Mouse (Mus musculus) ES-E14 (cell line): ENCODE data around the gene Igsf8. TPM values are rescaled to one million over a fixed set of nuclear protein-coding genes. Genes with fewer than 3 reads are reported as not detected.
A peak's percentile ranks its signal among the peaks of the same experiment; 100 is the strongest.

Experiments
- DNase-seq: peaks from one replicate; pipeline ENCODE4 v3.0.0-alpha.2; 2013; ENCODE audit warnings: low read depth, low spot score
- H3K27ac ChIP-seq: 2 replicates; pipeline ENCODE4 v1.5.1; 2012; ENCODE audit warnings: low read depth, mild to moderate bottlenecking, low read length, moderate library complexity, mixed read lengths; ENCODE audit not compliant: poor library complexity, insufficient read depth, severe bottlenecking
- H3K36me3 ChIP-seq: 2 replicates; pipeline ENCODE4 v1.6.1; 2012; ENCODE audit warnings: mild to moderate bottlenecking, low read length, moderate library complexity, mixed read lengths; ENCODE audit not compliant: control insufficient read depth, poor library complexity, insufficient read depth, severe bottlenecking
- H3K4me1 ChIP-seq, 2 experiments: fragments of 150-350 bp in 1 of 2; sonication (generic) in 1 of 2; 2 replicates each; pipeline ENCODE4 v1.6.1; 2012; ENCODE audit warnings: low read length in 2 of 2, mild to moderate bottlenecking in 1 of 2, mixed read lengths in 1 of 2; ENCODE audit not compliant: control insufficient read depth in 2 of 2, insufficient read depth in 2 of 2, poor library complexity in 1 of 2
- H3K4me3 ChIP-seq, 2 experiments: fragments of 150-350 bp in 1 of 2; sonication (generic) in 1 of 2; 2 replicates each; pipeline ENCODE4 v1.5.1; 2012; ENCODE audit warnings: low read length in 2 of 2, low read depth in 1 of 2, mild to moderate bottlenecking in 1 of 2, mixed read lengths in 1 of 2; ENCODE audit not compliant: insufficient read depth in 1 of 2, poor library complexity in 1 of 2, severe bottlenecking in 1 of 2
- H3K9ac ChIP-seq: 2 replicates; pipeline ENCODE4 v1.6.1; 2012; ENCODE audit warnings: low read depth, mild to moderate bottlenecking, low read length, mixed read lengths; ENCODE audit not compliant: poor library complexity, insufficient read depth, severe bottlenecking
- H3K9me3 ChIP-seq: fragments of 150-350 bp; sonication (generic); 2 replicates; pipeline ENCODE4 v1.6.1; 2012; ENCODE audit warnings: low read depth, mild to moderate bottlenecking, low read length; ENCODE audit not compliant: control insufficient read depth, insufficient read depth
- CHD2 ChIP-seq: IDR thresholded peaks from 2 replicates; pipeline ENCODE4 v1.6.1; 2014; ENCODE audit warnings: mild to moderate bottlenecking, low read depth, low read length, inconsistent platforms
- HCFC1 ChIP-seq: IDR thresholded peaks from 2 replicates; pipeline ENCODE4 v1.6.1; 2012; ENCODE audit warnings: low read length, inconsistent platforms, borderline replicate concordance; ENCODE audit not compliant: insufficient read depth
- MAFK ChIP-seq: IDR thresholded peaks from 2 replicates; pipeline ENCODE4 v1.6.1; 2014; ENCODE audit warnings: mild to moderate bottlenecking, low read depth, low read length, inconsistent platforms; ENCODE audit not compliant: insufficient read depth
- ZC3H11A ChIP-seq: IDR thresholded peaks from 2 replicates; pipeline ENCODE4 v1.6.1; 2012; ENCODE audit warnings: low read depth, mild to moderate bottlenecking, inconsistent platforms, low read length, borderline replicate concordance
- ZNF384 ChIP-seq: IDR thresholded peaks from 2 replicates; pipeline ENCODE4 v1.6.1; 2012; ENCODE audit warnings: low read depth, low read length, inconsistent platforms
- in situ Hi-C, 2 experiments: fragments of 600-800 bp; cut with MboI; formaldehyde crosslinking; loops; one replicate each; pipeline ENCODE4 v1.15.1; 2025; ENCODE audit warnings: low sequenced_read_pairs in 2 of 2, inconsistent platforms in 1 of 2; ENCODE audit not compliant: unreplicated experiment in 2 of 2
- total RNA-seq: library from RNA; depleted of rRNA; stranded (reverse); fragments of 300-350 nt; gene quantifications from 2 replicates; pipeline ENCODE4 v1.2.3, GENCODE M21; 2012

Gene Igsf8
- total RNA-seq, 1 experiment = 43.5 TPM

- Histone ChIP-seq H3K4me3 (peak overlapping the region; percentile 72 to 84), H3K36me3 (peaks cover 4% of the 10 kb centered on the region; the same call in 1 of the 2 replicates), H3K9ac (peak overlapping the region; percentile 77), H3K4me1 (peaks cover under 1 to 22% of the 10 kb centered on the region in 2 experiments; a peak in 2 of 4 replicates), H3K9me3 (no peaks in the 10 kb centered on the region), H3K27ac (no peak overlapping the region)
- TF ChIP-seq ZC3H11A = no peak
- TF ChIP-seq CHD2 = no peak
- TF ChIP-seq HCFC1 = no peak
- no peak for TF ChIP-seq MAFK
- no peak for TF ChIP-seq ZNF384
- in situ Hi-C loops = loop anchor here in 1 of 2 experiments (10.0 kb wide), 1 partner anchor 168 kb away; the partner anchor contains the start of gene Dcaf8
- no peak for DNase-seq
These were observed 51.5 kb downstream of the Igsf8 start for GRCm38 (mm10) chr1:172312768-172313561.

DNA sequence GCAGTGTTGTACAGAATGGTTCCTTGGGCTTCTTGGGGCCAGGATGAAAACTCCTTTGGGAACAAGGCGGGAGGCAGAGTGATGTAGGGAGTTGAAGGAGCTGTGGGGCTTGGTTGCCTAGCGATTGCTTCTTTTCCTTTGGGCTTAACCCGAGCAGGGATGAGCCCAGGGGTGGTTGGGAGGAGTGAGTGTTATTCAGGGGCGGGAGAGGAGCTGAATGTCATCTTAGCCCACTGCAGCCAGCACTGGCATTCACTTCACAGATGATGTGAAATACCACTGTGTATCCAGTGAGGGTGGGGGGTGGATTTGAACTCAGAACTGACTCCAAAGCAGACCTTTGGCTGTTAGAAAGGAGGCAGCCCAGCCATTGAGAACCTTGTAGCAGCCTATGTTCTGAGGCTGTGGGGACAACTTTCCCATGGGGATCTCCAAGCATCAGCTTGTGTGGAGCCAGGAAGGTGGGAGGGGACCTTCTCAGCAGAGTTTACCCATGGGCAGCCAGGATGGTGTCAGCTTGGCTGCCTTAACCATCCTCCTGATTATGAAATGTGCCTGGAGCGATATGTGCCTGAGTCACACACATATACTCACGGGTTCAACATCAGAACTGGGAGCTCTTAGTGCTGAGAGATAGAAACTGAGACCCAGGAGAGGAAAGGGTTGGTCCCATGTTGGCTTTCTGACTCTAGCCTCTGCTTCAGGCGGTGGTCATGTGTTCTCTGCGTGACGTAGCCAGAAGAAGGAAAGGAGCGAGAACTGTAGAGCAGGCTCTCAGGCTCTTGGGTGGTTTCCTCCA is 52.4 kb downstream of the Igsf8 start:
- no peak overlapping the region for H3K27ac ChIP-seq
- H3K4me3 ChIP-seq = no peak overlapping the region
- no peak for DNase-seq
- in situ Hi-C loops = loop anchor here in 1 of 2 experiments (10.0 kb wide), 1 partner anchor 169 kb away; the partner anchor contains the start of gene Dcaf8
- no peaks in the 10 kb centered on the region for H3K9me3 ChIP-seq
- peaks cover 4% of the 10 kb centered on the region; the same call in 1 of the 2 replicates for H3K36me3 ChIP-seq
- TF ChIP-seq CHD2 (no peak), HCFC1 (no peak), ZNF384 (no peak), MAFK (no peak), ZC3H11A (no peak)
- no peak overlapping the region for H3K9ac ChIP-seq
- H3K4me1 ChIP-seq = peaks cover 1 to 30% of the 10 kb centered on the region in 2 experiments; a peak in 2 of 4 replicates

DNA sequence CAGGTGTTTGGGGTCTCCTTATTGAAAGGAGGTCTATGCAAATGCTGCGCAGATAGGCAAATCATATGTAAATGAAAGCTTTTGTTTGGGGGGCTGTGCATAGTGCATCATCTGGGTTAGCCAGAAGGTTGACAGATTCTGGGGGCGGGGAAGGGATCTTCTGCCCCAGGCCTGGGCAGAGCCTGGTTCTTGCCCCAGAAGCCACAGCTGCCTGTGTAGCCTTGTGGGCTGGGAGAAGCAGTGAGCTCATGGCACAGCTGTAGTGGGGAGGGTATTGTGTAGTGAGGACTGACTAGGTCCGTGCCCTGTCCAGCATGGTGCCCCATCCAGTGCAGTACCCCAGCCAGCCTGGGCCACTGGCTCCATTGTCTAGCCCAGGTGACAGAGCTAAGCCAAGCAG is 53.5 kb downstream of the Igsf8 start:
- Histone ChIP-seq H3K4me3 (no peak overlapping the region), H3K36me3 (peaks cover 4% of the 10 kb centered on the region; the same call in 1 of the 2 replicates), H3K27ac (no peak overlapping the region), H3K4me1 (peaks cover 1 to 32% of the 10 kb centered on the region in 2 experiments; a peak in 2 of 4 replicates), H3K9ac (no peak overlapping the region), H3K9me3 (no peaks in the 10 kb centered on the region)
- in situ Hi-C loops = loop anchor here in 1 of 2 experiments (10.0 kb wide), 1 partner anchor 170 kb away; the partner anchor contains the start of gene Dcaf8
- no peak for DNase-seq
- TF ChIP-seq ZC3H11A = no peak
- TF ChIP-seq HCFC1 = no peak
- TF ChIP-seq MAFK = no peak
- TF ChIP-seq ZNF384 = no peak
- no peak for TF ChIP-seq CHD2

DNA sequence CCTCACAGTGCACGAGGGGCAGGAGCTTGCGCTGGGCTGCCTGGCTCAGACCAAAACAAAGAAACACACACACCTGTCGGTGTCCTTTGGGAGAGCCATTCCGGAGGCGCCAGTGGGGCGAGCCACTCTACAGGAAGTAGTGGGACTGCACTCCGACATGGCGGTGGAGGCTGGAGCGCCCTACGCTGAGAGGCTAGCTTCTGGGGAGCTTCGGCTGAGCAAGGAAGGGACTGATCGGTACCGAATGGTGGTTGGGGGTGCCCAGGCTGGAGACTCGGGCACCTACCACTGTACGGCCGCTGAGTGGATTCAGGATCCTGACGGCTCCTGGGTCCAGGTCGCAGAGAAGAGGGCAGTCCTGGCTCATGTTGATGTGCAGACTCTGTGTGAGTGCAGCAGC is 56.0 kb downstream of the Igsf8 start:
- H3K36me3 ChIP-seq = peaks cover 4% of the 10 kb centered on the region; the same call in 1 of the 2 replicates
- no peaks in the 10 kb centered on the region for H3K9me3 ChIP-seq
- no peak for DNase-seq
- in situ Hi-C loops = loop anchor here in 1 of 2 experiments (10.0 kb wide), 1 partner anchor 173 kb away; the partner anchor contains the start of gene Dcaf8
- no peak overlapping the region for H3K27ac ChIP-seq
- peak overlapping the region; percentile 49 for H3K9ac ChIP-seq
- TF ChIP-seq ZNF384 (no peak), HCFC1 (no peak), MAFK (no peak), CHD2 (no peak), ZC3H11A (no peak)
- peaks cover 1 to 23% of the 10 kb centered on the region in 2 experiments; a peak in 2 of 4 replicates for H3K4me1 ChIP-seq
- peak overlapping the region; percentile 42 to 45 for H3K4me3 ChIP-seq
